Mouse (Mus musculus): ENCODE measurements around the gene Cenpu.
"Not testable (repeated sequence)": the region's sequence is repeated elsewhere in the genome, so short reads cannot be mapped to it uniquely, and the experiment has no call there.

Cenpu gene

GRCm38 (mm10) chr8:46550058-46550457 lies 1.8 kb upstream of the Cenpu start:
- DNase-seq (ENCODE audit: low read depth) = no peak

- peak; percentile 69 for DNase-seq (ENCODE audit: low read depth)
These were observed 799 bp upstream of the Cenpu start for GRCm38 (mm10) chr8:46551029-46551428.

- DNase-seq (ENCODE audit: low read depth) = peak; percentile 36
These were observed 575 bp downstream of the Cenpu start for GRCm38 (mm10) chr8:46552441-46552765.

- peak; percentile 68 for DNase-seq (ENCODE audit: low read depth)
These were observed 7.6 kb downstream of the Cenpu start for GRCm38 (mm10) chr8:46559428-46559827.

GRCm38 (mm10) chr8:46562333-46562732 lies 10.5 kb downstream of the Cenpu start:
- no peak for DNase-seq (ENCODE audit: low read depth)

GRCm38 (mm10) chr8:46566914-46567529 lies 15.2 kb downstream of the Cenpu start:
- DNase-seq (ENCODE audit: low read depth) = no peak

- DNase-seq (ENCODE audit: low read depth) = no peak
These were observed 16.1 kb downstream of the Cenpu start for GRCm38 (mm10) chr8:46567946-46568345.

- peak; percentile 45 for DNase-seq (ENCODE audit: low read depth)
These were observed 17.1 kb downstream of the Cenpu start for GRCm38 (mm10) chr8:46568942-46569341.

- DNase-seq (ENCODE audit: low read depth) = no peak
These were observed 18.0 kb downstream of the Cenpu start for GRCm38 (mm10) chr8:46569659-46570441.

- no peak for DNase-seq (ENCODE audit: low read depth)
These were observed 18.8 kb downstream of the Cenpu start for GRCm38 (mm10) chr8:46570673-46571072.

- no peak for DNase-seq (ENCODE audit: low read depth)
These were observed 21.6 kb downstream of the Cenpu start for GRCm38 (mm10) chr8:46573446-46573845.

- DNase-seq (ENCODE audit: low read depth) = no peak
These were observed 22.1 kb downstream of the Cenpu start for GRCm38 (mm10) chr8:46573964-46574363.

- DNase-seq (ENCODE audit: low read depth) = no peak
These were observed 27.0 kb downstream of the Cenpu start for GRCm38 (mm10) chr8:46578794-46579193.

GRCm38 (mm10) chr8:46584328-46584727 lies 32.5 kb downstream of the Cenpu start:
- DNase-seq (ENCODE audit: low read depth) = not testable (repeated sequence)

- DNase-seq (ENCODE audit: low read depth) = peak; percentile 27
These were observed 33.7 kb downstream of the Cenpu start for GRCm38 (mm10) chr8:46585576-46585975.

GRCm38 (mm10) chr8:46587911-46588310 lies 36.1 kb downstream of the Cenpu start:
- DNase-seq (ENCODE audit: low read depth) = no peak

- DNase-seq (ENCODE audit: low read depth) = no peak
These were observed 36.8 kb downstream of the Cenpu start for GRCm38 (mm10) chr8:46588663-46589062.

- no peak for DNase-seq (ENCODE audit: low read depth)
These were observed 41.2 kb downstream of the Cenpu start for GRCm38 (mm10) chr8:46593067-46593466.

GRCm38 (mm10) chr8:46593772-46594171 lies 41.9 kb downstream of the Cenpu start:
- DNase-seq (ENCODE audit: low read depth) = no peak

GRCm38 (mm10) chr8:46595593-46595992 lies 43.8 kb downstream of the Cenpu start:
- no peak for DNase-seq (ENCODE audit: low read depth)

GRCm38 (mm10) chr8:46596530-46596929 lies 44.7 kb downstream of the Cenpu start:
- DNase-seq (ENCODE audit: low read depth) = no peak

GRCm38 (mm10) chr8:46597411-46597810 lies 45.6 kb downstream of the Cenpu start:
- no peak for DNase-seq (ENCODE audit: low read depth)

- no peak for DNase-seq (ENCODE audit: low read depth)
These were observed 46.3 kb downstream of the Cenpu start for GRCm38 (mm10) chr8:46598114-46598513.

- DNase-seq (ENCODE audit: low read depth) = no peak
These were observed 46.9 kb downstream of the Cenpu start for GRCm38 (mm10) chr8:46598753-46599152.

Measured in NIH3T3 (cell line).